Mouse (Mus musculus) neural tube, embryonic 10.5 days (tissue): ENCODE results near the gene Trappc3l.
"Not testable (repeated sequence)": the region's sequence is repeated elsewhere in the genome, so short reads cannot be mapped to it uniquely, and the experiment has no call there.

Experiments used
- DNase-seq: peaks from one replicate; pipeline ENCODE4 v3.0.0-alpha.2; 2017; ENCODE audit warnings: low spot score; ENCODE audit errors: extremely low spot score

The Trappc3l gene

DNA sequence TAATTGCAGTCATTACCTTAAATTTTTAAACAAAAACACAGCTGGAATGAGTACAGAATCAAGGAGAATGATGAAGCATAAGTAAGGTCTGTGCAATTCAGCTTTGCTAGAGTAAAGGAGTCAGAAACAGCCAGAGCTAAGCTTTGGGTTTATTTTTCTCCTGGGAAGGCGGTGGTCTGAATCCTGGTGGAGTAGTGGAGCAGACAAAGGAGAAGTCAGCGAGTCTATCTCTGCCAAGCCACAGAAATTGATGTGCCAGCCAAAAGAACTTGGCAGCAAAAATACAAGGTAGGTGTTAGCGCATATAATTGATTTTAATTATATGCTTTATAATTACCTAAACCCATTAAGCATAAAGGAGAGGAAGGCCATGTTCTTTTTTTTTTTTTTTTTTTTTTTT, at the start of gene Trappc3l:
Gene Trappc3l, plus strand, starts transcription at position 197 of the 400 bp plus-strand sequence.
- no peak for DNase-seq

DNA sequence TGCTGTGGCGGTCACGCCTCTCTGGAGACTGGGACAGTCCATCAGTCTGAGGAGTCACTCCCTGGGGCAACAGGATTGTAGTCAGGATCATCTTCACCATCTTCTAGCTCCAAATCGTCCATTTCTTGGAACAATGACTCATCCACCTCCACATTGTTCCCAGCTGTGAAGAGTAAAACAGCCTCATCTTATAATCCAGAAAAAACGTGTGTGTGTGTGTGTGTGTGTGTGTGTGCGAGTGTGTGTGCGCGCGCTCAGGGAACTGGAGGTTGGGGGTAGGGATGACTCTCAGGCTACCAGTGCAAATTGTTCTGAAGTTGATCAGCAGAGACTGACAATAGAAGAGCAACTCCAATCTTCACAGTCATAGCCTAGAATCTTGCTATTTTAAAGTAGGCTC, 40.7 kb upstream of the Trappc3l start:
- not testable (repeated sequence) for DNase-seq

GRCm38 (mm10) chr10:33998397-33998796, 39.0 kb upstream of the Trappc3l start:
- no peak for DNase-seq

DNA sequence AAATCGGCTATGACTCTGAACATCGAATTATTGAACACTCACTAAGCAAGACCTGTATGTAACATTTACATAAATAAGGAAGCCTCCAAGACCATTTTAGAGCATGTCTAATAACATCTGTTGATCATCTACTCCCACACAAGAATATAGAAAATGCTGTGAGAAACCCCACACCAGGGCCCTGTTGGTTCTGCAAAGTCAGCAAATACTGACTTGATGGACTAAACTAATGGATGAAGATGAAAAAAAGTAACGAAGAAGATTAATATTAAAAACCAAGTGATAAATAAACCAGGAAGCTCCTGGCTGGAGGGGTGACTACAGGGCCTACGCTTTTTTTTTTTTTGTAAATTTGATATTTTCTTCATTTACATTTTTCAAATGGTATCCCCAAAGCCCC, 24.8 kb upstream of the Trappc3l start:
- no peak for DNase-seq

DNA sequence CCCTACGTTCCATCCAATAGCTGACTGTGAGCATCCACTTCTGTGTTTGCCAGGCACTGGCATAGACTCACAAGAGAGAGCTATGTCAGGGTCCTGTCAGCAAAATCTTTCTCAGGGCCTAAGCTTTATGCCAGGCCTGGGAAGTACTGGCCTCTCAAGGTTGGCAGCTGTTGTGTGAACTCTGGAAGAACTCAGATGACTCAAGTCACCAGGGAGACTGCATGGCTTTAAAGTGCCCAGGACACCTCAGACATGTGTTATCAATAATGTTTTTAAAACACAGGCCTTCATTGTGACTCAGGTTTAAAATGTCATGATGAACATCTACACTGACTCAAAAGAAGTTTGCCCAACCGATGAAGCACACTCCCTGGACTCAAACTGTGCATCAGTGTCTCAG, 24.2 kb upstream of the Trappc3l start:
- no peak for DNase-seq

DNA sequence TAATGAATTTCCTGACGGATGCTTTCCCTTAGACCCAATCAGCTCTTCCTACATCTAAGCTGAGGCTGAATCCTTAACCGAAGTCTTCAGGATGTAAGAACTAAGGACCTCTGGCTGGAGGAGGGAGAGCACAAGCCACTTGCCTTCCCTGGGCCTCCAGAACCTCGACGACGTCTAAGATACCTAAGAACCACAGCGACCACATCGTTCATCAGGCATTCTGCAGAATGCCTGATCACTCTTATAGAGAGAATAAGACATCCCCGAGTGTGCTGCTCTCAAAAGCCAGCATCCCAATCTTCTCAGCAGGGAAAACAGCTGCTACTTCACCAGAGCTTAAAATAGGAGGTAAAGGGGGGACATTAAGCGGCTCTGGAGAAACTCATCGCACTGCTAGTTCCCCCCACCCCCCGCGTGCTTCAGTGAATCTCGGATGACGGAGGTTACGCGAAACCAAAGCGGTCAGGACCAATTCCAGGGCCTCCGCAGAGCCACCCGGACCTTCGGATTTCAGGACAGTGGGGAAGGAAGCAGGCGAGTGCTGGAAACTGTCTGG, 18.6 kb upstream of the Trappc3l start:
- DNase-seq, result no peak

GRCm38 (mm10) chr10:34019302-34020075, 17.9 kb upstream of the Trappc3l start, which contains the start of gene Rwdd1:
Gene Rwdd1 (minus strand): TSS chr10:34019624.
- peak; percentile 98 for DNase-seq

- DNase-seq, result no peak
Observed at GRCm38 (mm10) chr10:34030322-34030721, 7.1 kb upstream of the Trappc3l start.

- DNase-seq, result peak; percentile 75
Observed at GRCm38 (mm10) chr10:34033630-34034305, 3.6 kb upstream of the Trappc3l start.

DNA sequence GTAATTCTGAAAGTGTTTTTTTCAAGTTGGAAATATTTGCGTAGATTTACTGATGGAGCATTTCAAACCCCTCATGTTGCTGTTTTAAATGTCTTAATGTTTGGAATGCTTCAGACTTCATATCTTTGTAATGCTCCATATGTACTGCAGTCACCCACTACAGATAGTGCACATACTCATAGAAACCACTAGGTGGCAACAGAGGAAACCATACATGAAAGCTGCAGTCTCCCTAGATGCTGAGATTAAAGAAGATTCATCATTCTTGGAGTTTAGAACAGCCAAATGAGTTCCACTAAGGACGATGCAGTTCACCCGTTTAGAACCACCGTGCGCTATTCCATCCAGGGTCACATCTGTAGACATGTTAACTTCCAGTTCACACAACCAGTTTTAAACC, 810 bp upstream of the Trappc3l start:
- DNase-seq, result no peak

- no peak for DNase-seq
Observed at GRCm38 (mm10) chr10:34044210-34044609, 6.8 kb downstream of the Trappc3l start, which contains the start of gene Calhm4. Gene Calhm4 (minus strand): TSS chr10:34044310.

DNA sequence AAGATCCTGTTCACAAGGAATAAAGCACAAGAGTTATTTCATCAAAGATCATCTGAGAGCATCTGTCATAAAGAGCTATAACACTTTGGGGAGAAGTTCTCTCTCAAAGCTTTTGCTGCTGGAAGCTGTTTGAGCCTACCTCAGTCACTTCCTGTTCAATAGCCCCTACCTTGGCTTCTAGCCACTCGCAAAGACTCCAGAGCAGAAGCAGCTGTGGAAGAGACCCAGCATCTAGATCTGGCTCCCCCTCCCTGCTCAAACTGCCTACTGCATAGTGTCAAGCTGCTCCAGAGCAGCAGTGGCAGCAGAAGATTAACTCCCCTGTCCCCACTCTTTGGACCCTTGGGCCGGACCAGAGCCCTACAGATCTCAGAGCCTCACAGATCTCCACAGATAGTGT, 16.6 kb downstream of the Trappc3l start:
- DNase-seq, result no peak

- no peak for DNase-seq
Observed at GRCm38 (mm10) chr10:34066591-34066990, 29.2 kb downstream of the Trappc3l start.

DNA sequence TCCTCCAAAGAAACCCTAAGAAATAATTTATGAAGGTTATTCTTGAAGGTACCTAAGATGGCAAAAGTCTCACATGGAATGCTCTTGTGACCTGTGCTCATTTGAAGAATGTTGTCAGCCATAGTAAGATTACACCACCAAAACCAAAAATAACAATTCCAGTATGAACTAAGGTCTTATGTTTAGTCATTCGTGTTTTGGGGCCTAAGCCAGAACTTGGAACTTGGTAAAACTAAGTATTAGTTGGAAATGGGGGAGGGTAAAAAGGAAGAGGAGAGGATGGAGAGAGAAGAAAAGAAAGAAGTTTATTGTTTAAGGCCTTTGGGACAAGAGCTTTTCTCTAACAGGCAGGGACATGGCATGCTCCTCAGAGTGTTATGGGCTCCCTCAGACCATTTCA, 32.2 kb downstream of the Trappc3l start:
- no peak for DNase-seq

DNA sequence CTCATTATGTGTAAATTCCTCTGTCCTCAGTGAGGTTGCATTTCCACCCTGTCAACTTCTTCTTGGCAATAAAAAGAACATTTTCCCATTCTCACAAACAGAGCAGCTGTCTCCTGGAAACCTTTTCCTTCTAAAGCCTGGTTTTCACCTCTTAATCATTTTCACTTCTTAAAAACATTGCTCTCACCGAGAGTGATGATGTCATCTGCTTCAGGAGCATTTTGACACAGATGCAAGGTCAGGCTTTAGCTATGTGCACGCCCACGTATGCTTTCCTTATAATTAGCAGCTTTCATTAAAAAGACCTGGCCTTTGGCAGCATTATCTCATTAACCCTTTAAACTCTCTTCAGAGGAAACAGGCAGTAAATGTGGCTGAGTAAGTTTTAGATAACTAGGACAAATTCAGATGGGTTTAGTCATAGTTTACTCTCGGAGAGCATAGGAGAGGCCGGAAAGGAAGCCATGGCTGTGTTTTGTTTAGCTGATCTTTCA, 33.6 kb downstream of the Trappc3l start:
- DNase-seq, result no peak

DNA sequence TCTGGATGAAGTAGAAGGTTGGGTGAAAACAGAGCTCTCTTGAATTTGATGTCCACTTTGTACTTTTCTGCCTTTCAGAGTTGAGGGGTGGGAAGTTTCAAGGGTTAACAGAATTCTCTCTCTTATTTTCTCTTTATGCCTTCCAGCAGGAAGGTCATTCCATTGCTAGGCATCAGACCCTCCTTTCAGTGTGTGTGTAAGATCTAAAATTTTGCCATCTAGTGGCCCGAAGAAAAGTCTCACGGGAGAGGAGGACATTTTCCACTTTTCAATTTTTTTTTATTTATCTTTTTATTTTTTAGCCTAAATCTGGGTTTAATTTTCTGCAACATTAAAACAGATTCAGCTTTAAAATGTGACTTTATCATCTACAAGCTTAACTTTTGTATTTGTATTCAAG, 34.3 kb downstream of the Trappc3l start:
- no peak for DNase-seq

GRCm38 (mm10) chr10:34074522-34075200, 37.3 kb downstream of the Trappc3l start:
- DNase-seq, result no peak

DNA sequence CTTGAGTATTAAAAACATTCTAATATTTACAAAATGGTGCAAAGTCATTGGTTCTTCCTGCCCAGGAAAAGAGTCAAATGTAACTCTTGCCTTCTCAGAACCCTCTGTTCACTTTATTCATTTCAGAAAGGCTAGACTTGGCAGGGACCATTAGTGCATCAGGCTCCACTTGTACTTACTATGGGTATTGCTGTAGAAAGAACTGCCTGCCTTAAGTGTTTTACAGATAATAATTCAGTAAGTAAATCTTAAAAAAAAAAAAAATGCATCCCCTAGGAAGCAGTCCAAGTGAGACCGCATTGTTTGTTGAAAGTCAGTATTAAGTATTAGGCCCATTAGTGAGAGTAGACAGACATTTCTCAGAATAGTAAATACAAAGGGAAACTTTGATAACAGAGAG, 49.1 kb downstream of the Trappc3l start:
- DNase-seq, result no peak

- no peak for DNase-seq
Observed at GRCm38 (mm10) chr10:34088515-34088914, 51.1 kb downstream of the Trappc3l start.

DNA sequence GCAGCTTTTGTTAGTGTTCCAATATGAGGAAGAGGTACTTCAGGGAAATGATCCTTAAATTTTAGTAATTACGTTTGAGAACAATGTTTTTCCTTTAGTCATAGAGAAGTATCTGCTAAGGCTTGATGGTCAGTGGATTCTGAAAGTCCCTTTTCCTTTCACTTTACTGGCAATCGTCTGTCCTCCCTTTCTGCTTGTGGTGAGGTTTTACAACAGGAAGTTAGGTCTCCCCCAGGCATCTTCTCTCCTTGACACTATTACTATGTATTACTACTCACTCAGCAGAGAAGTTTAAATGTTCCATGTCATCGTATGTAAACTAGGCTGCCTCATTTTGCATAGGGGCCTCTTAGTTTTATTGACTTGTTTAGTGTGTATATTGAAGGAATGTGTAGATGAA, 52.1 kb downstream of the Trappc3l start:
- no peak for DNase-seq

DNA sequence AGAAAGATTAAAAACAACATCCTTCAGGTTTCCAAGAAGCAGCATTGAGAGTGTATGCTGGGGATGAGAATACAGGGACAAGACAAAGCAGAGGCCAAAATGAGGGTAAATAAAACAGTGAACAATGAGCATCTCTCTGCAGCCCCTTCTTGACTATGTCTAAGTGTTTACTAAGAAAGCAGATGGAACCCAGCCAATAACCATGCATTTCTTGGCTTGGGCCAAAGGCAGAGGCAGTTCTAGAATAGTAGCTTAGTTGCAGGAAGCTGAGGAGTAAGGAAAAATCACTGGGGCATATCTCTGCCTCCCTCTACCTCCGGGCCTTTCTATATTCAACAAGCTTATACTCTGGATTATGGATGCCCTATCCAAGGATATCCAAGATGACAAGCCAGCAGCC, 53.1 kb downstream of the Trappc3l start:
- DNase-seq, result no peak

- no peak for DNase-seq
Observed at GRCm38 (mm10) chr10:34091888-34092287, 54.5 kb downstream of the Trappc3l start.
